Mouse (Mus musculus) midbrain, embryonic 10.5 days (tissue): ENCODE results near the gene Lyrm9. TPM values are rescaled to one million over a fixed set of nuclear protein-coding genes. Genes with fewer than 3 reads are reported as not detected.
A peak's percentile ranks its signal among the peaks of the same experiment; 100 is the strongest.

Experiments
- DNase-seq: peaks from one replicate; pipeline ENCODE4 v3.0.0-alpha.2; 2017; ENCODE audit warnings: low spot score
- H3K27ac ChIP-seq: fragments of 300-500 bp; sonication (generic); replicated peaks from 2 replicates; pipeline ENCODE4 v1.5.1; 2016; ENCODE audit warnings: mild to moderate bottlenecking
- H3K27me3 ChIP-seq: fragments of 300-500 bp; sonication (generic); 2 replicates; pipeline ENCODE4 v1.6.1; 2016; ENCODE audit warnings: low read depth, mild to moderate bottlenecking; ENCODE audit not compliant: poor library complexity, severe bottlenecking
- H3K36me3 ChIP-seq: fragments of 300-500 bp; sonication (generic); 2 replicates; pipeline ENCODE4 v1.6.1; 2016; ENCODE audit warnings: mild to moderate bottlenecking, moderate library complexity
- H3K4me1 ChIP-seq: fragments of 300-500 bp; sonication (generic); 2 replicates; pipeline ENCODE4 v1.6.1; 2016
- H3K4me3 ChIP-seq: fragments of 300-500 bp; sonication (generic); 2 replicates; pipeline ENCODE4 v1.5.1; 2016; ENCODE audit warnings: mild to moderate bottlenecking, moderate library complexity
- H3K9me3 ChIP-seq: fragments of 300-500 bp; sonication (generic); replicated peaks from 2 replicates; pipeline ENCODE4 v1.6.1; 2016; ENCODE audit warnings: mild to moderate bottlenecking
- WGBS: fragments of 180-500 bp; shearing (Covaris S2); methylation state at CpG from one replicate; pipeline ENCODE4 v1.1.7; 2016; 5-methylcytosine and 5-hydroxymethylcytosine counted together
- polyA plus RNA-seq: library from polyadenylated mRNA; unstranded; fragments of >200 nt; fragmentation: Nextera tagmentation; extraction: Ambion mirVana; gene quantifications from 2 replicates; pipeline ENCODE4 v1.2.1, GENCODE M21; 2016

Lyrm9 gene
- polyA plus RNA-seq, 1 experiment from 2014 or later, result 21.8 TPM

GRCm38 (mm10) chr11:78840141-78840540, 13.8 kb downstream of the Lyrm9 start:
- Histone ChIP-seq H3K4me3 (no peak overlapping the region), H3K4me1 (peaks cover 8% of the 10 kb centered on the region), H3K27me3 (no peaks in the 10 kb centered on the region), H3K9me3 (peaks cover 4% of the 10 kb centered on the region; the same call in 1 of the 2 replicates), H3K36me3 (peaks cover 17% of the 10 kb centered on the region), H3K27ac (no peak overlapping the region)
- no peak for DNase-seq
- 82% methylated on average over 5 of the region's 5 CpGs for WGBS

DNA sequence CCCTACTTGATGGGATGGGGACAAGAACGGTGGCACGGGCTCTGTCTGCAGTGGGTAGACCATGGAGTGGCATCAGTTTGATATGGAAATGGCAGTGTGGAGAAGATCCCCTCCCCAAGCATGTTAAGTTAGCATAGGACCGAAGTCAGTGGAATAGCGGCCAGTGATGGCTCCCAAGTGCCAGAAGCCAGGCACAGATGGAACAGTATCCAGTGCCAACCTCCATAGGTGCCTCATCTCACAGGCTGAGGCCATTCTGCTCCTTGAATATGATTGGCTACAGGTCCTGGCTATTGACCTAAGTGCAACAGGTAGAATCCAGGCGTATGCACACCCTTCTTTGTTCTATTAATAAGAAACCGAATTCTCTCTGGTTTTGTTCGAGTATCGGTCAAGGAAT, 15.6 kb downstream of the Lyrm9 start:
- Histone ChIP-seq H3K4me1 (peaks cover 12% of the 10 kb centered on the region), H3K36me3 (peaks cover 17% of the 10 kb centered on the region), H3K4me3 (no peak overlapping the region), H3K9me3 (peaks cover 4% of the 10 kb centered on the region; the same call in 1 of the 2 replicates), H3K27ac (no peak overlapping the region), H3K27me3 (no peaks in the 10 kb centered on the region)
- WGBS, result 92% methylated on average over 8 of the region's 8 CpGs
- no peak for DNase-seq

GRCm38 (mm10) chr11:78846620-78847019, 20.2 kb downstream of the Lyrm9 start:
- Histone ChIP-seq H3K27me3 (no peaks in the 10 kb centered on the region), H3K4me3 (no peak overlapping the region), H3K9me3 (no peaks in the 10 kb centered on the region), H3K4me1 (peaks cover 29% of the 10 kb centered on the region), H3K27ac (no peak overlapping the region), H3K36me3 (no peaks in the 10 kb centered on the region)
- WGBS, result 93% methylated on average over 4 of the region's 4 CpGs
- no peak for DNase-seq

DNA sequence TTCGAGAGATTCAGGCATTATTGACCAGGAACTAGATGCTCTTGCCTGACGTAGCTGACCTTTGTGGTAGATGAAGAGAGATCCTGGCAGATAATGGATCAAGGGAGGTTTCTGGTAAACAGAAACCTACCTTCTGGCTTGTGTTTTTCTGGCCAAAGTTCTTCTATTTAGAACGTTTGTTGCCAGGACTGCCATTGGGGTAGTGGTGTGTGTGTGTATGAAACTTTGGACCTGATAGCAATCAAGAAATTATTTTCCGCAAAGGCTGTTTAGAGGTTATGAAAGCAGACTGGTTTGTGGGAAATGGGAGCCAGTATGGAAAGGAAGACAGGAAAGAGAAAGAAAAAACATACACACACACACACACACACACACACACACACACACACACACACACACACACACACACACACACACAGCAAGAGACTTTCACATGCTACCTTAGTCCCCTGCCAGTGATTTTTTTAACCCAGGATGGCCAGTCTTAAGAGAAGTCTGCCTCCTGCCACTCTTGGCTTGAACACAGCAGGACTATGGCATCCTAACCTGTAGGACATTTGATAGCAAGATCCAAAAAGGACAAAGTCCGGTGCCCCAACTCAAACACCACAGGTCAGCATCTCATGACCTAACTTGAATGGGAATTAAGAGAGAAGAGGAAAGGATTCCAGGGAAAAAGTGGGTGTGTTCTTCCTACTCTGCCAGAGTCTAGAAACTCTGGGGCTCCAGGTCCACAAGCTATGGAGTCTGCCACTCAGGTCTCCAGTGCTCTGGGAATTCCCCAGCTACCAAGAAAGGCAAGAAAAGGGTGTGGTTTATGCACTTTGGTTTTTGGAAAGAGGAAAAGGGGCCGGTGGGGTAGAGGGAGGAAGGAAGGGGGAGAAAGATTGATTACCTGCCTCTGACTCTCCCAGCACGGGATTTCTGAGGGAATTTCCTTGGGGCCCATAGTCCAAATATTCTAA, 21.8 kb downstream of the Lyrm9 start:
- DNase-seq, result no peak
- H3K36me3 ChIP-seq, result no peaks in the 10 kb centered on the region
- WGBS, result 70% methylated on average over 7 of the region's 7 CpGs

DNA sequence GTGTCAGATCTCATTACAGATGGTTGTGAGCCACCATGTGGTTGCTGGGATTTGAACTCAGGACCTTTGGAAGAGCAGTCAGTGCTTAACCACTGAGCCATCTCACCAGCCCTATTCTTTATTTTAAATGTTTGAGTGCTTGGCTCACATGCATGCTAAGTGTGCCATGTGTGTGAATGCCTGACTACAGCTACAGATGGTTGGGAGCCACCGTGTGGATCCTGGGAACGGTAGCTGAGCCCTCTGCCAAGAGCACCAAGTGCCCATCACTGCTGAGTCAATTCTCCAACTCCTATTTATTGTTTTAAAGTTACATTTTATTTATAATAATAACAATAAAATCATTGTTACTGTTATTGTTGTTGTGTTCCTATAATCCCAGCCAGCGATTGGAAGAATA, 23.5 kb downstream of the Lyrm9 start:
- 92% methylated on average over 3 of the region's 3 CpGs for WGBS
- peaks cover 32% of the 10 kb centered on the region for H3K4me1 ChIP-seq
- no peak for DNase-seq

More for the DNA sequence above, 21.8 kb downstream of the Lyrm9 start:
- no peak overlapping the region for H3K27ac ChIP-seq
- no peaks in the 10 kb centered on the region for H3K27me3 ChIP-seq
- H3K4me1 ChIP-seq, result peaks cover 34% of the 10 kb centered on the region
- no peak overlapping the region for H3K4me3 ChIP-seq
- no peaks in the 10 kb centered on the region for H3K9me3 ChIP-seq

DNA sequence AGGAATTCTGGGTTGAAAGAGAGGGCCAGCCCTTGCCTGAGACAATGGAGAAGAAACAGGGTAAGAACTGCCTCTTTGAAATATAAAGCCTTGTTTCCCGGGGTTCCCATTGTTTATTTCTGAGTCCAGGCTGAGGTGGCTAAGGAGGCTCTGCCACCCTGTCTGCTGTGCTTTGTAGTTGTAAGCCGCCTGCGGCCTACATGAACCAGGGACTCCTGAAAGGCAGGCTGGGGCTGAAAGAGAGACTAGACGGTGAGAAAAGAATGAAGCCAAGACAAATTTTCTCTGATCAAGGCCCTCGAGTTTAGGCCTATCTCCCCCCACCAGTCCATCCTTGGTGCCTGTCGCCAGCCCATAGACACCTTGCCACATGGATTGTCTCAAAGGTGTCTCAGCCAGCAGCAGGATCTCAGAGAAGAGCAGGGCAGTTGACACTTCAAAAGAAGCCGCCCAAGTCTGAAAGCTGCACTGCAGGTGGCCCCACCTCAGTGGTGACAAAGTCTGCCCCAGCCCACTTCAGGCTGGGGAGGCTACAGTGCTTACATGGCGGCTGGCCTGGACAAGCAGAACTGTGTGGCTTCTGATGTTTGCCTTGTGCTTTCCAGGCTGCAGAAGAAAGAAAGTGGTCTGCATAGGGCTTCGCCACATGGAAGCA, 25.0 kb downstream of the Lyrm9 start:
- Histone ChIP-seq H3K4me3 (no peak overlapping the region), H3K27me3 (no peaks in the 10 kb centered on the region), H3K9me3 (no peaks in the 10 kb centered on the region), H3K27ac (peak overlapping the region; percentile 74), H3K4me1 (peaks cover 27% of the 10 kb centered on the region), H3K36me3 (no peaks in the 10 kb centered on the region)
- 30% methylated on average over 9 of the region's 9 CpGs for WGBS
- DNase-seq, result no peak

More for the DNA sequence above, 23.5 kb downstream of the Lyrm9 start:
- no peaks in the 10 kb centered on the region for H3K9me3 ChIP-seq
- no peak overlapping the region for H3K27ac ChIP-seq
- H3K36me3 ChIP-seq, result no peaks in the 10 kb centered on the region
- no peak overlapping the region for H3K4me3 ChIP-seq
- no peaks in the 10 kb centered on the region for H3K27me3 ChIP-seq

GRCm38 (mm10) chr11:78851871-78852265, 25.5 kb downstream of the Lyrm9 start:
- H3K4me1 ChIP-seq, result peaks cover 27% of the 10 kb centered on the region
- no peaks in the 10 kb centered on the region for H3K9me3 ChIP-seq
- H3K27ac ChIP-seq, result peak overlapping the region; percentile 74
- H3K36me3 ChIP-seq, result no peaks in the 10 kb centered on the region
- no peak overlapping the region for H3K4me3 ChIP-seq
- 55% methylated on average over 6 of the region's 6 CpGs for WGBS
- no peaks in the 10 kb centered on the region for H3K27me3 ChIP-seq
- DNase-seq, result no peak

GRCm38 (mm10) chr11:78852529-78852928, 26.1 kb downstream of the Lyrm9 start:
- Histone ChIP-seq H3K27ac (no peak overlapping the region), H3K27me3 (no peaks in the 10 kb centered on the region), H3K36me3 (no peaks in the 10 kb centered on the region), H3K4me3 (no peak overlapping the region), H3K9me3 (no peaks in the 10 kb centered on the region), H3K4me1 (peaks cover 33% of the 10 kb centered on the region)
- DNase-seq, result no peak
- WGBS, result 87% methylated on average over 11 of the region's 11 CpGs

- H3K27me3 ChIP-seq, result 0 out of 2 replicates have a peak, but pooled peaks cover 4% of the 10 kb centered on the region
- no peak overlapping the region for H3K4me3 ChIP-seq
- peak; percentile 86 for DNase-seq
- H3K36me3 ChIP-seq, result no peaks in the 10 kb centered on the region
- no peak overlapping the region for H3K27ac ChIP-seq
- 13% methylated on average over 7 of the region's 7 CpGs for WGBS
- H3K9me3 ChIP-seq, result no peaks in the 10 kb centered on the region
- H3K4me1 ChIP-seq, result peaks cover 43% of the 10 kb centered on the region
Measured at GRCm38 (mm10) chr11:78856310-78856709, 29.9 kb downstream of the Lyrm9 start.

DNA sequence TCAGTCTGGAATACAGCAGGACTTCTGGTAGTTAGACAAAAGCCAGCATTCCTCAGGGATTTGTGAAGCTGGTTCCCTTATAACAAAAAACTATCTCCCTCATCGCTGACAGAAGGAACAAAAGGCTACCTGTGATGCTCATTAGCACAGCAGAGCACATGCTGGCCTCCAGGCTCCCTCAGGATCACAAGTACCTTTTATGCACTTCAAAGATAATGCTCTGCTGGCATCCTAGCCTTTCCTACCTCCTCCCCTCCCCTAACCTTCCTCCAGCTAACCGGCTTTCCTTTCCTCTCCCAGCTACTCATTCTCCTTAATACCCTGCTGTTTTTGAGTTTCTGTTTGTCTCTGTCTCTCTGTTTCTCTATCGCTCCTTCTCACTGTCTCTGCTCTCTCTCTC, 31.2 kb downstream of the Lyrm9 start:
- 6% methylated on average over 3 of the region's 3 CpGs for WGBS
- Histone ChIP-seq H3K36me3 (no peaks in the 10 kb centered on the region), H3K9me3 (no peaks in the 10 kb centered on the region), H3K4me1 (peaks cover 35% of the 10 kb centered on the region), H3K27me3 (0 out of 2 replicates have a peak, but pooled peaks cover 4% of the 10 kb centered on the region), H3K4me3 (no peak overlapping the region), H3K27ac (peak overlapping the region; percentile 59)
- no peak for DNase-seq

GRCm38 (mm10) chr11:78863898-78864297, 37.5 kb downstream of the Lyrm9 start:
- no peaks in the 10 kb centered on the region for H3K27me3 ChIP-seq
- H3K27ac ChIP-seq, result no peak overlapping the region
- no peaks in the 10 kb centered on the region for H3K36me3 ChIP-seq
- WGBS, result 88% methylated on average over 4 of the region's 4 CpGs
- no peak overlapping the region for H3K4me3 ChIP-seq
- no peaks in the 10 kb centered on the region for H3K9me3 ChIP-seq
- DNase-seq, result no peak
- H3K4me1 ChIP-seq, result peaks cover 16% of the 10 kb centered on the region

- no peak for DNase-seq
- Histone ChIP-seq H3K4me3 (no peak overlapping the region), H3K36me3 (no peaks in the 10 kb centered on the region), H3K9me3 (no peaks in the 10 kb centered on the region), H3K27me3 (no peaks in the 10 kb centered on the region), H3K4me1 (peaks cover 12% of the 10 kb centered on the region), H3K27ac (no peak overlapping the region)
- 81% methylated on average over 5 of the region's 5 CpGs for WGBS
Measured at GRCm38 (mm10) chr11:78864567-78865278, 38.3 kb downstream of the Lyrm9 start.
